Mouse (Mus musculus): Measurements from ENCODE around the gene Antxr1. TPM values are rescaled to one million over a fixed set of nuclear protein-coding genes. Genes with fewer than 3 reads are reported as not detected.
A peak's percentile ranks its signal among the peaks of the same experiment; 100 is the strongest.

Gene Antxr1
- total RNA-seq, 2 experiments from 2014 or later, result 6.2 to 15.9 TPM

- no peak overlapping the region for H3K4me3 ChIP-seq
- no peak overlapping the region for H3K27ac ChIP-seq
- TF ChIP-seq CTCF (IDR thresholded peaks at IDR 0.05), result no peak
- DNase-seq, result peak; percentile 64
- intact Hi-C loops (cut with DNase I), result no loop called here
These were observed 53.3 kb downstream of the Antxr1 start for GRCm38 (mm10) chr6:87282346-87282781.

DNA sequence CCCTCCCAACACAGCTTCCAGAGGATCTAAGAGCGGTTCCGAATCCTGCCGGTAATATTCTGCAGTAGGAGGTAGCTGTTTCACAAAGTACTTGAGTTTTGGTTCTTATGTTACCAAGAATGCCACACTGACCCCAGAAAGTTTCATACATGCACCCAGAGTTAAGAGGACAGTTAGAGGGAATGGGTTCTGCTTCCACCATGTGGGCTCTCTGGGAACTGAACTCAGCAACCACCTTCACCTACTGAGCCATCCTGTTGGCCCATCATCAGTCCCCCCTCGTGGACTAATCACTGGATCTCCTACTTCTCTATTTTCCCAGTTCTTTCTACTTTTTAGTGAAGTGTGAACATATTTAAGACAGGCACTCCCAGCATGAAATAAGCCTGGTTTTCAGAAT, 53.9 kb downstream of the Antxr1 start:
- DNase-seq, result peak; percentile 8
- Histone ChIP-seq H3K27ac (no peak overlapping the region), H3K4me3 (no peak overlapping the region)
- peak; percentile 16; the same call in 1 of the 2 replicates for TF ChIP-seq CTCF (IDR thresholded peaks at IDR 0.05)
- intact Hi-C loops (cut with DNase I), result no loop called here

DNA sequence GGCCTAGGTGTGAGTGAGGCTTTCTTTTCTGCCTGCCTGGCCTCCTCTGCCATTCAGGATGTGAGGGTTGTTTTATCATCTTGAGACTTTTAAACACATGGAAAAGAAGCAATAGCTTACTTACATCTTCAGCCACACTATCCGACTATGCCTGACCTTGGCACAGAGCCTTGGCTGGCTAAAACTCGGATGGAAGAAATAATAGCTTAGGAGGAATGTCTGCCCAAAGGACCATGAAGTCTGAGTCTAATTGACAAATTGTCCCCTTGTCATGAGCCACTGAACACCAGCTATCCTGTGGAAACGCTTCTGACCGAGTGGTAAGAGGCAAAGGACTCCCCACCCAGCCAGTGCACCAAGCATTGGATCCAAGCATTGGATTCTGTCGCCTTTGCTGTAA, 57.5 kb downstream of the Antxr1 start:
- no peak for TF ChIP-seq CTCF (IDR thresholded peaks at IDR 0.05)
- intact Hi-C loops (cut with DNase I), result no loop called here
- H3K27ac ChIP-seq, result peak overlapping the region; percentile 43; the same call in 1 of the 2 replicates
- H3K4me3 ChIP-seq, result no peak overlapping the region
- no peak for DNase-seq

- intact Hi-C loops (cut with DNase I), result no loop called here
- DNase-seq, result peak; percentile 51
- TF ChIP-seq CTCF (IDR thresholded peaks at IDR 0.05), result no peak
- Histone ChIP-seq H3K27ac (peak overlapping the region; percentile 43), H3K4me3 (no peak overlapping the region)
These were observed 58.1 kb downstream of the Antxr1 start for GRCm38 (mm10) chr6:87277527-87277926.

GRCm38 (mm10) chr6:87276941-87277340, 58.7 kb downstream of the Antxr1 start:
- H3K27ac ChIP-seq, result peak overlapping the region; percentile 43
- peak; percentile 46 for DNase-seq
- TF ChIP-seq CTCF (IDR thresholded peaks at IDR 0.05), result no peak
- H3K4me3 ChIP-seq, result peak overlapping the region; percentile 28
- intact Hi-C loops (cut with DNase I), result no loop called here

DNA sequence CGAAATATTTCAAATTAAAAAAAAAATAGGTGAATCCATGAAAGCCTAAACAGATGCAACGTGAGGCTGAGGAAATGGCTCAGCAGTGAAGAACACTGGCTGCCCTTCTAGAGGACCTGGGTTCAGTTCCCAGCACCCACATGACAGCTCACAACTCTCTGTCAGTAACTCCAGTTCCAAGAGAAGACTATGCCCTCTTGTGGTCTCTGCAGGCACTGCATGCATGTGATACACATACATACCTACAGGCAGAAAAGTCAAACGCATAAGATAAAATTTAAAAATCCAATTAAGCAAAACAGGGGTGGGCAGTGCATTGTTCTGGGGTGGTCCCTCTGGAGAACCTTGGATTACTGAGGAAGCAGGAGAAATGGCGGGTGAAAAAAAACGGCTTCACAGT, 60.8 kb downstream of the Antxr1 start:
- Histone ChIP-seq H3K27ac (no peak overlapping the region), H3K4me3 (no peak overlapping the region)
- DNase-seq, result no peak
- TF ChIP-seq CTCF (IDR thresholded peaks at IDR 0.05), result peak; percentile 37
- intact Hi-C loops (cut with DNase I), result no loop called here

DNA sequence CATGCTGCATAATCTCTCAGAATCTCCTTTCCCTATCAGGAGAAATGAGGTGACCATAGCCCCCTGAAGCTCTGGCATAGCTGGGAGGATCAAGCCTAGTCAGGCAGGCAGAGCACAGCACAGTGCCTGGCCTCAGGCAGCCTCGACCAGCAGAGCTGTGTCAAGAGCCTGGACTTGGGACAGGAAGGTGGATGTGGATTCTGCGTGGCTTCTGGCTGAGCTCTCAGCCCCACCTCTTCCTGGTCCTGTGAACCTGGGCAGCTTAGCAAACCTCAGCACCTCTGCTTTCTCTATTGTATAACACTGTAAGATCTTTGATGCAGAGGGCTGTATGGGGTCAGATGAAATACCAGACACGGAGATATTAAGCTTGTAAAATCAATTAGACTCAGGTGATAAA, 61.8 kb downstream of the Antxr1 start:
- H3K4me3 ChIP-seq, result no peak overlapping the region
- no peak overlapping the region for H3K27ac ChIP-seq
- no peak for DNase-seq
- no peak for TF ChIP-seq CTCF (IDR thresholded peaks at IDR 0.05)
- intact Hi-C loops (cut with DNase I), result no loop called here

- no peak for DNase-seq
- H3K4me3 ChIP-seq, result no peak overlapping the region
- no peak for TF ChIP-seq CTCF (IDR thresholded peaks at IDR 0.05)
- intact Hi-C loops (cut with DNase I), result no loop called here
- no peak overlapping the region for H3K27ac ChIP-seq
These were observed 62.5 kb downstream of the Antxr1 start for GRCm38 (mm10) chr6:87273141-87273540.

DNA sequence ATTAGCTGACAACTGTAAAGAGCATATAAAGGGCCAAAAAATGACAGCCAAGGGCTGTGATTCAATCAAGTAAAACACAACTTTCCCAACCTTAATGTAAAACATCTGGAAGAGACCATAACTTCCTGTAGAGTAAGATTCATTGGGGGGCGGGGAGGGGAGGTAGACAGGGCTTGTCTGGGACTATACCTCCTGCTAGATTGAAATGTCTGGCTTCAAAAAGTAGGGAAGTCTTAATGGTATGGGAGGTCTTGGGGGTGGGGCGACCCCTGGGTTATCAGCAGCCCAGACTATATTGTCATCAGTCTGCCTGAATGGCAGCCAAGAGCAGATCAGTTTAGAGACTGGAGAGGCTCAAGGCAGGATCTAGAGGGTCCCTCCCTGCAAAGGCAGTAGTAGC, 63.4 kb downstream of the Antxr1 start:
- no peak overlapping the region for H3K4me3 ChIP-seq
- no peak for TF ChIP-seq CTCF (IDR thresholded peaks at IDR 0.05)
- intact Hi-C loops (cut with DNase I), result no loop called here
- no peak for DNase-seq
- no peak overlapping the region for H3K27ac ChIP-seq

GRCm38 (mm10) chr6:87270452-87270851, 65.2 kb downstream of the Antxr1 start:
- no peak overlapping the region for H3K4me3 ChIP-seq
- no peak for TF ChIP-seq CTCF (IDR thresholded peaks at IDR 0.05)
- DNase-seq, result peak; percentile 32
- no peak overlapping the region for H3K27ac ChIP-seq
- intact Hi-C loops (cut with DNase I), result no loop called here

DNA sequence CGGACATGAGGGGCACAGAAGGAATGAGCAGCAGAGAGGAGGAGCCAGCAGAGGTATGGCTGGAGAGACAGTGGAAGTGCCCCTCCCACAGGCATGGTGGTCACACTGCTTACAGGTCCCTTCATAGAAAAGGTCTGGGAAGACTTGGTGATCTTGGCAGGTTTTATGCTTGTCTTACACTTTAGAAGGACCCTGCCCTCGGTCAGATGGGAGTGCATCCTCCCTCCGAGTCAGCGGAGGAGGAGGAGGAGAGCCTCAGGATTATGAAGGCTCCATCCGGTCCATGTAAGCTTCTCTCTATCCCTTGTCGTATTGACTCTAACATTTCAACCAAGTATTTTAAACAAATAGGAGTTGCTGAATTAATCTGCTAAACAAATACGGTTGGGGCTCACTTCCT, 65.7 kb downstream of the Antxr1 start:
- no peak for DNase-seq
- intact Hi-C loops (cut with DNase I), result no loop called here
- Histone ChIP-seq H3K4me3 (no peak overlapping the region), H3K27ac (no peak overlapping the region)
- TF ChIP-seq CTCF (IDR thresholded peaks at IDR 0.05), result no peak

GRCm38 (mm10) chr6:87262666-87263065, 73.0 kb downstream of the Antxr1 start:
- Histone ChIP-seq H3K27ac (no peak overlapping the region), H3K4me3 (no peak overlapping the region)
- no peak for DNase-seq
- intact Hi-C loops (cut with DNase I), result no loop called here
- TF ChIP-seq CTCF (IDR thresholded peaks at IDR 0.05), result no peak

DNA sequence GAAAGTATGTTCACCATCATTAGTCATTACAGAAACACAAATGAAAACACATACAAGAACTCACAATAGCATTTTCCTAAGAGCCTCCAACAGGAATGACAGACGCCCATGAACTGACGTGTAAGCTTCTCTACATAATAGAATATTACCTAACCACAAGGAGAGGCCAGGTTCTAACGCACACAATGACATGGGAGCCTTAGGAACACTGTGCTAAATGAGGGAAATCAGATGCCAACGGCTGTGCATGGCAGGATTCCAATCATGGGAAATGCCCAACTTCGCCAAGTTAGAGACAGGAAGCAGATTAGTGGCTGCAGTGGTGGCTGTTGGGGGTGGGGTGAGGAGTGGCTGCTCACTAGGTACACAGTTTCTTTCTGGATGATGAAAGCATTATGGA, 76.6 kb downstream of the Antxr1 start:
- H3K27ac ChIP-seq, result no peak overlapping the region
- intact Hi-C loops (cut with DNase I), result no loop called here
- TF ChIP-seq CTCF (IDR thresholded peaks at IDR 0.05), result no peak
- no peak overlapping the region for H3K4me3 ChIP-seq
- no peak for DNase-seq

- H3K27ac ChIP-seq, result 0 out of 2 replicates have a peak overlapping the region, but pooled peaks have one; percentile 16
- TF ChIP-seq CTCF (IDR thresholded peaks at IDR 0.05), result no peak
- no peak for DNase-seq
- intact Hi-C loops (cut with DNase I), result no loop called here
- no peak overlapping the region for H3K4me3 ChIP-seq
These were observed 77.4 kb downstream of the Antxr1 start for GRCm38 (mm10) chr6:87257981-87258775.
